In the genomic region with DNA sequence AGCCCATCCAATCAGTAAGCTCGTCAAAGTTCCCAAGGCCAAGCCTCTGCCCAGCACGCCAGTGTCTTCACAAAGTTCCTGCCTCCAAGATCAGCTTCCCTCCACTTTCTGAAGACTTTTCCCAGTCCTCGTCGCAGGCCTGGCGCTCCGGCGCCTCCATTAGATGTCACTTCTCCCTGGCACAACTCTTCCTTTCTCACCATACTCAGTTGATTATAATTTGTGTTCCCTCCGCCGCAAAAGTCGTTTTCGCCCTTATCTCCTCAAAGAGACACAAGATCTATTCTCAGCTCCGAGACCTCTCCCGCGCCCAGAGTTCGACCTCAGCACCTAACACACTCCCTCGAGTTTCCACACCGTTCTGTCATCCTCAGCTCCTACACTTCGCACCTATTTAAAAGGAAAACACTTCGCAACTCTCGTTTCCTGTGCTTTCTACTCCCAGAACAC, we compare ENCODE assay signal across 8 mouse cellular contexts. TPM values are rescaled to one million over a fixed set of nuclear protein-coding genes. Genes with fewer than 3 reads are reported as not detected.
DNase-seq lines count a peak whose midpoint lies in the region; ATAC-seq and TF ChIP-seq lines count a peak whose summit lies in the region.

No protein-coding gene starts in this region.

- DNase-seq in lung, adult 2 months, result peak; percentile 38
- DNase-seq in lung, adult 18-20 months, result no peak
- DNase-seq in adrenal gland, postnatal 25 days, result peak; percentile 35
- DNase-seq in kidney, postnatal 0 days (ENCODE audit: low spot score), result peak; percentile 59
- DNase-seq in midbrain, embryonic 10.5 days (ENCODE audit: low spot score), result peak; percentile 36
- peak; percentile 26 for DNase-seq in thymus, postnatal 14 days
- no peak for DNase-seq in gastrocnemius, adult 8-10 months (ENCODE audit: low spot score in 2 of 2)

- no peaks in the 10 kb centered on the region for H3K27me3 ChIP-seq in forebrain, embryonic 12.5 days
- H3K27me3 ChIP-seq in kidney, postnatal 0 days (ENCODE audit: insufficient read depth, low read length), result no peaks in the 10 kb centered on the region
- no peaks in the 10 kb centered on the region for H3K27me3 ChIP-seq in midbrain, embryonic 10.5 days (ENCODE audit: low read depth, poor library complexity, severe bottlenecking)

- peak overlapping the region; percentile 95 for H3K9ac ChIP-seq in forebrain, embryonic 12.5 days
- H3K9ac ChIP-seq in kidney, postnatal 0 days (ENCODE audit: low read depth, low read length), result peak overlapping the region; percentile 93

- peak overlapping the region; percentile 77 for H3K4me2 ChIP-seq in forebrain, embryonic 12.5 days
- peak overlapping the region; percentile 95 for H3K4me2 ChIP-seq in kidney, postnatal 0 days (ENCODE audit: low read length)

- TF ChIP-seq CTCF in lung, adult 2 months (IDR thresholded peaks at IDR 0.05; ENCODE audit: insufficient read depth, low read length), result no peak
- no peak for TF ChIP-seq CTCF in kidney, postnatal 0 days (IDR thresholded peaks at IDR 0.05; ENCODE audit: low read depth)

- H3K9me3 ChIP-seq in forebrain, embryonic 12.5 days, result no peaks in the 10 kb centered on the region
- H3K9me3 ChIP-seq in kidney, postnatal 0 days (replicated peaks; ENCODE audit: low read length), result no peaks in the 10 kb centered on the region
- H3K9me3 ChIP-seq in midbrain, embryonic 10.5 days (replicated peaks), result no peaks in the 10 kb centered on the region

- under 1% methylated on average over 20 of the region's 20 CpGs for WGBS in lung, adult 2 months
- under 1% methylated on average over 20 of the region's 20 CpGs for WGBS in forebrain, embryonic 12.5 days
- WGBS in kidney, postnatal 0 days, result under 1% methylated on average over 20 of the region's 20 CpGs
- WGBS in midbrain, embryonic 10.5 days, result 1% methylated on average over 20 of the region's 20 CpGs

- peaks cover 10% of the 10 kb centered on the region for H3K4me1 ChIP-seq in lung, adult 2 months (ENCODE audit: control insufficient read depth, insufficient read depth, low read length)
- peaks cover 27% of the 10 kb centered on the region for H3K4me1 ChIP-seq in forebrain, embryonic 12.5 days
- H3K4me1 ChIP-seq in kidney, postnatal 0 days (replicated peaks; ENCODE audit: insufficient read depth, low read length), result peaks cover 20% of the 10 kb centered on the region
- H3K4me1 ChIP-seq in midbrain, embryonic 10.5 days, result peaks cover 32% of the 10 kb centered on the region

- no peak for TF ChIP-seq POLR2A in lung, adult 2 months (IDR thresholded peaks at IDR 0.05; ENCODE audit: borderline replicate concordance, extremely low read depth, low read depth, low read length)

- peak overlapping the region; percentile 81; the same call in 1 of the 2 replicates for H3K27ac ChIP-seq in forebrain, embryonic 12.5 days
- peak overlapping the region; percentile 92 for H3K27ac ChIP-seq in kidney, postnatal 0 days
- H3K27ac ChIP-seq in midbrain, embryonic 10.5 days (replicated peaks), result peak overlapping the region; percentile 91

- peak overlapping the region; percentile 74 for H3K4me3 ChIP-seq in lung, adult 2 months (replicated peaks; ENCODE audit: extremely low read depth, low read depth, low read length)
- peak overlapping the region; percentile 98 for H3K4me3 ChIP-seq in forebrain, embryonic 12.5 days (replicated peaks)
- H3K4me3 ChIP-seq in kidney, postnatal 0 days (replicated peaks; ENCODE audit: low read depth, low read length), result peak overlapping the region; percentile 97
- H3K4me3 ChIP-seq in midbrain, embryonic 10.5 days, result peak overlapping the region; percentile 100

- no peaks in the 10 kb centered on the region for H3K36me3 ChIP-seq in forebrain, embryonic 12.5 days (replicated peaks)
- no peaks in the 10 kb centered on the region for H3K36me3 ChIP-seq in kidney, postnatal 0 days (ENCODE audit: insufficient read depth, low read length)
- no peaks in the 10 kb centered on the region for H3K36me3 ChIP-seq in midbrain, embryonic 10.5 days

- no peak for ATAC-seq in forebrain, embryonic 12.5 days (ENCODE audit: low FRiP score)
- ATAC-seq in kidney, postnatal 0 days (replicated peaks; ENCODE audit: low FRiP score, low read depth), result no peak

RNA-seq across cellular contexts. Expression of gene D17Wsu92e, which starts 0.9 kb away (rescaled TPM):
- polyA plus RNA-seq in lung, adult 2 months (2012; rRNA removed), result 95.1 and 131 TPM in 2 replicates
- 170 and 180 TPM in 2 replicates for total RNA-seq in adrenal gland, postnatal 25 days (2021)
- polyA plus RNA-seq in forebrain, embryonic 12.5 days (2016; fragmentation: Nextera tagmentation; extraction: Ambion mirVana), result 11.1 and 11.4 TPM in 2 replicates
- polyA plus RNA-seq in kidney, postnatal 0 days (2015; fragmentation: Nextera tagmentation; extraction: Ambion mirVana), result 19.6 and 20.4 TPM in 2 replicates
- 11.1 and 12.1 TPM in 2 replicates for polyA plus RNA-seq in midbrain, embryonic 10.5 days (2016; fragmentation: Nextera tagmentation; extraction: Ambion mirVana)
- 100 to 1,000 TPM; 224 to 253 (median 227) TPM for total RNA-seq in gastrocnemius, adult 8-10 months (2022)

RNA-seq across cellular contexts. Expression of gene Snrpc, which starts 18.4 kb away (rescaled TPM):
- polyA plus RNA-seq in lung, adult 2 months (2012; rRNA removed), result 81.0 and 90.0 TPM in 2 replicates
- total RNA-seq in adrenal gland, postnatal 25 days (2021), result 86.4 and 87.9 TPM in 2 replicates
- 367 and 371 TPM in 2 replicates for polyA plus RNA-seq in forebrain, embryonic 12.5 days (2016; fragmentation: Nextera tagmentation; extraction: Ambion mirVana)
- 258 and 263 TPM in 2 replicates for polyA plus RNA-seq in kidney, postnatal 0 days (2015; fragmentation: Nextera tagmentation; extraction: Ambion mirVana)
- polyA plus RNA-seq in midbrain, embryonic 10.5 days (2016; fragmentation: Nextera tagmentation; extraction: Ambion mirVana), result 403 and 447 TPM in 2 replicates
- total RNA-seq in gastrocnemius, adult 8-10 months (2022), result 10 to 100 TPM; 52.1 to 64.3 (median 59.5) TPM

RNA-seq across cellular contexts. Expression of gene Uhrf1bp1, which starts 36.7 kb away (rescaled TPM):
- polyA plus RNA-seq in lung, adult 2 months (2012; rRNA removed), result 8.4 and 8.5 TPM in 2 replicates
- total RNA-seq in adrenal gland, postnatal 25 days (2021), result 31.7 and 32.3 TPM in 2 replicates
- polyA plus RNA-seq in forebrain, embryonic 12.5 days (2016; fragmentation: Nextera tagmentation; extraction: Ambion mirVana), result 10.0 and 10.5 TPM in 2 replicates
- 3.4 and 3.6 TPM in 2 replicates for polyA plus RNA-seq in kidney, postnatal 0 days (2015; fragmentation: Nextera tagmentation; extraction: Ambion mirVana)
- 6.3 and 6.6 TPM in 2 replicates for polyA plus RNA-seq in midbrain, embryonic 10.5 days (2016; fragmentation: Nextera tagmentation; extraction: Ambion mirVana)
- 10 to 100 TPM; 21.0 to 30.9 (median 28.8) TPM for total RNA-seq in gastrocnemius, adult 8-10 months (2022)

Comparison
In these comparisons a context has a peak if more than half of its experiments do, and no peak if none do; other contexts are left out.
1. DNase-seq: peak in lung, adult 2 months (single experiment), adrenal gland, postnatal 25 days (single experiment), kidney, postnatal 0 days (single experiment), midbrain, embryonic 10.5 days (single experiment) and thymus, postnatal 14 days (single experiment); none in lung, adult 18-20 months (0 of 2) and gastrocnemius, adult 8-10 months (0 of 2).
2. Peak in every context shown above with its lines, with median percentiles within 50 percentile points of each other: H3K4me3 ChIP-seq and H3K27ac ChIP-seq.